Mouse (Mus musculus): ENCODE results near the gene Lrba. TPM values are rescaled to one million over a fixed set of nuclear protein-coding genes. Genes with fewer than 3 reads are reported as not detected.
A peak's percentile ranks its signal among the peaks of the same experiment; 100 is the strongest.

The Lrba gene
- total RNA-seq, 2 experiments from 2014 or later: 19.5 to 21.2 TPM

- DNase-seq: no peak
- intact Hi-C loops (cut with DNase I): no loop called here
These were observed 515.3 kb downstream of the Lrba start for GRCm38 (mm10) chr3:86739745-86740144.

- DNase-seq: no peak
- intact Hi-C loops (cut with DNase I): no loop called here
These were observed 520.9 kb downstream of the Lrba start for GRCm38 (mm10) chr3:86745348-86745747.

- DNase-seq: no peak
- intact Hi-C loops (cut with DNase I): no loop called here
These were observed 521.5 kb downstream of the Lrba start for GRCm38 (mm10) chr3:86745769-86746512.

DNA sequence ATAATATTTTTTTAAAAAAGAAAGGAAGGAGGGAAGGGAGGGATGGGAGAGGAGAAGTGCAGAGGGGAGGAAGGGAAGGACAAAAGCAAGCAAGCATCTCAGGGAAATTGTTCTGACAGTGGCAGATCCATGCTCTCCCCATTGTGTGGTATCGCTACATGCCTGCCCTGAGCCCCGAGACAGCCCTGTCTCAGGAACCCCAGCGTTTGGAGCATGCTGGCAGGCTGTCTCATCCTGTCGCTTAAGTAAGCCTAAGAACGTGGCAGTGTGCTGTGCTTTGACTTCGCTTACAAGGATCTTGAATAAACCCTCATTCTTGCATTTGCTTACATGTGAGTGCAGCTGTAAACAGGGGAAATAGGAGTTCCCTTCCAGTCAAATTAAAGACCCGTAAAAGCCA, 526.2 kb downstream of the Lrba start:
- intact Hi-C loops (cut with DNase I): no loop called here
- DNase-seq: no peak

GRCm38 (mm10) chr3:86754178-86754577, 529.7 kb downstream of the Lrba start:
- DNase-seq: no peak
- intact Hi-C loops (cut with DNase I): no loop called here

DNA sequence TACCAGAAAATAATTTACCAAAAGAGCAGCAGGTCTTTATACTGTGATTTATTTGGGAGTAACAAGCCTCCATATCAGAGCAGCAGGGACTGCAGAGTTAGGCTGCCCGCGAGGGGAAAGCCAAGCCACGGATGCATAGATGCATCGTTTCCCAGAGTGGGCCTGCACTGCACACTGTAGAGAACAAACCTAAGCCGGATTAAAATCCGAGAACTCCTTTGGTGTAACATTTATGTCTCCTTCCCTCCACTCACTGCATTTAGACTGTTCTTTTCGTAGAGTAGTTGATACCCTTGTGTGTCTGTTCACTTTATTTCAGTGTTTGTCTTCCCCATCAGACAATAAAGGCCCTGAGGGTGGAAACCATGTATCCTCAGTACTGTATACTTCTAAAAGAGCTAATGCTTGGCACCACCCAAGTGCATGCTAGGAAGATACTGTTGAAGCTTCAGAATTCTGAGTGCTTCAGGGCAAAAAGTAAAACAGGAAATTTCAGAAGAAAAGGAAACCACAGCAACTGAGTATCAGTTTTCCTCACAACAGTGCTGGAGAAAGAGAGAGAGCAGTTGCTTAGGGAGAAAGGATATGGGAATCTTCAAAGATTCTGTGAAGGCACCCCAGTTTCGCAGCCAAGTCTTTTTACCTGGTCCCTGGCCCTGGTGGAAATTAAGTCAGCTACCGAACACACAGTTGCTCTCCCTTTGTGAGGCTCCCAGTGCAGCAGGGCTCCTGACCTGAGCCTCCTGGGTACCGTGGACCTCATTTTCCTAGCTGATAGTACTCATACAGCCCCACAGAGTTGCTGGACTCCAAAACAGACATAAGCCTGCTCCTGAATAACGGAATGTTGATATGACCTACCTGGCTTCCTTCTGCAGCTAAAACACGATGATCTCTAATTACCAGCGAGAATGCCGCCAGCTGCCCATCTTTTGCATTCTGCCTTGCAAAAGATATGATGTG, 530.4 kb downstream of the Lrba start:
- intact Hi-C loops (cut with DNase I): no loop called here
- DNase-seq: no peak

DNA sequence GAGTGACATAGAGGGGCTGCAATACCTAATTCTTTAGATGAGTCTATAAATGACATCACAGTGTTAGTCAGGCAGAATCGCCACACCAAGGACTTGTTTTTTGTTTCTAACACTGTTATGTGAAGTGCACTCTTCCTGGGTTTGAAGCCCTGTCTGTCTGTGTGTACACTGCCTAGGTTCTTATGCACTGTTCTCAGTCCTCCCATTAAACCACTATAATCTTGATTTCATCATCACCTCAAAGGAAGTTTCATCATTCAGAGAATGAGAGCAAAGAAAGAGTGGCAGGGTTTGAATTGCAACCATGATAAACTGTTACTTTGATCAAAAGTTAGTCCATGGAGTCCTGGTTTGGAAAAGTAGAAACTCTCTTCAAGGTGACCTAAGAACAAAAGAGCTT, 532.1 kb downstream of the Lrba start:
- intact Hi-C loops (cut with DNase I): no loop called here
- DNase-seq: no peak

DNA sequence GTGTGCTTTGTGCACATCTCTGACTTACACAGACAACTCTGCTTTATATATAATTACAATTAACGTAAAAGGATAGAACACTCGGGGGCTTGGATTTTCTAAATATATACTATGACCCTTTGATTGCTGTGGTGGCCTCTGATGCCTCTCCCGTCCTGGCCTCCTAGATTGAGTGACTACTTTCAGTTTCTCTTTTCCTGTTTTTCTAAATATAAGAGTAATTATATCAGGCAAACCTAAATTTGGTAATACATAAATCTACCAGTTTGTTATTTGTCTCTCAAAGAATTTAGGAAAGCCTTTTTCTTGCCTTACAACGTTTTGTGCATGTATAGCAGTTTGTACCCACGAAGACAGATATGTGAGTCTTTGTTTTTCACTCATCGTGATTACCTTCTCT, 534.2 kb downstream of the Lrba start:
- DNase-seq: no peak
- intact Hi-C loops (cut with DNase I): no loop called here

DNA sequence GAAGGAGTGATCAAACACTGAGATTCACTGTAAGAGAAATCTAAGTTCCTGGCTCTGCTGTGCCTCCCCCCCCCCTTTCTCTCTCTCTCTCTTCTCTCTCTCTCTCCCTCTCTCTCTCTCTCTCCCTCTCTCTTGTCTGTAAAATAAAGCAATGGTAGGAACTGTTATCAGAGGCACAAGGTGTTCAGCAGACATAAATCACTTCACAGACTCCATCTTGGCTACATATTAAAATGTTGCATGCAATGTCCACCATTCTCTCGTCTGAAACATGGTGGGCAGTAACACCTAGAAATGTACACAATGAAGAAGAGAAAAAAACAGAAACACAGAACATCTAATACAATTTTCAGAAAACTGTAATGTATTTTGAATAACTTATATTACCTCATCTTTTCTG, 534.9 kb downstream of the Lrba start:
- intact Hi-C loops (cut with DNase I): no loop called here
- DNase-seq: no peak

DNA sequence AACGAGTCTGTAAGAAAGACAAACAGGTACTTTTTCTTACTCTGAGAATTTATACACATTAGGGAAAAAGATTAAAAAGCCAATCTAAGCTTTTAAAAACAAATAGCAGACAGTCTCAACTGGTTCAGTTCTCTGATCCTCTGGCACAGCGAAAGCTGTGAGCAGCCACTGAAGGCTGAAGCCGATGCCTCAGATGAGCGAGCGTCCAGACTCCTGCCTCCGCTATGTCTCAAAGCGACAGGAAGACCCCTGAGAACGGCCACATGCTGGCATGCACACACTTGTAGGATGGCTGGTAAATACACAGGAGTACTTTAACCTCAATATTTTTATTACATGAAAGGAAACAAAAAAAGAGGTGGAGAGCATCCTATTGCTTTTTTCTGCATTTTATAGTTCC, 535.4 kb downstream of the Lrba start:
- intact Hi-C loops (cut with DNase I): loop anchor here (2.0 to 5.0 kb wide), 3 partner anchors 213 to 491 kb away; partner anchors contain the start of gene Mab21l2
- DNase-seq: no peak

DNA sequence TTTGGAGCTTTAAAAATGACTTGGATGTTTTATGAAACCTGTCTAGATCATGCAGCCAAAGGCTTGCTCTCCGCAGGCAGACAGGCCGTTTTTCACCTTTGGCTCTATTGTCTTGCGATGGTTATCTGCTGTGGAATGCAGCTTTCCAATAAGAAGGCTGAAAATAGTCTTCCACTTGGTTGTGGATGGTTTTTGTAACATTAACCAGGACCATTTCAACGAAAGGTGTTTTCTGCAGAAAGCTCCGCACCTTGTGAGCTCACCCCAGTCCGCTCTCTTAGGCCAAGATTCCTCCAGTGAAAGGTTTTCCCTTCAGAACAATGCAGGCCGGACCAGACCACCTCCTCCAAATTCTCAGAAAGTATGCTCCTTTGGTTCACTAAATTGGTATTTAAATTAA, 536.0 kb downstream of the Lrba start:
- DNase-seq: no peak
- intact Hi-C loops (cut with DNase I): loop anchor here (2.0 to 5.0 kb wide), 3 partner anchors 213 to 492 kb away; partner anchors contain the start of gene Mab21l2

DNA sequence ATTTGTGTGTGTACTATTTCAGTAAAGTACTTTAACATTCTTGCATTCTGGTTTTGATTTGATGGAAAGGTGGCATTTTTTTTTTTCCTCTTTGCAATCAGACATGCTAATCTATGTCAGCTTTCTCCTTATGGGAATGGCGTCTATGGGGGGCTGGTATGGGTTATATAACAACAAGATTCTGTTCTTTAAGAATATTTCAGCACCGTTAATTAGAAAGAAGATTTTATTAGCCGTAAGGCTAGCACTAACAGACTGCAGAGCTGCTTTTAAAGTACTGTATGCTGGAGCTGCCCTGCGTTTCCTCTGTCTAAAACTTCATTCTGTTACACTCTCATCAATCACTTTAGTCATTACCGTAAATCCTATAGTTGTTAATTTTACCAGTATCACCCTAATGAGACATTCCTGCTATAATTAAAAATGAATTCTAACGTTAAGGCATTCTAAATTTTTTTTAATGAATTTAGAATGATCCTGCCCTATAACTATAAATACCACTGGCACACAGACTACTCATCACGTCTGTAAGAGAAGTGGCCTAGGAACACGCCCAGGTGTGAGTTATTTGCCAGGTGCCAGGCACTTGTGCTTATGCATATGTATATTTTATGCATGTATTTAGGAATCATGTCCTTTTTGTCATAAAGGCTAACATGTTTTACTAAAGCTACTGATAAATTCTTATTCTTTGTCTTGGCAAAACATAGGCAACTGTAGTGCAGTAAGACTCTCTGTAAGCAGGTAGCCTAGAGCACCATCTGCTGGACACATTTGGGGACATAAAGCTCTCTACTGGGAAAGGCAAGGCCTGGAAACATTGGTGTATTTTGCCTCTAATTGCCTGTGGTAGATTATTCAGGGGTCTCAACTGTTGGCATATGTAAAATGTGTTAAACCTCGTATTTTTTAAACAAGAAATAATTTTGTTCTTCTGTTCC, 536.9 kb downstream of the Lrba start:
- intact Hi-C loops (cut with DNase I): loop anchor here (2.0 to 5.0 kb wide), 3 partner anchors 214 to 493 kb away; partner anchors contain the start of gene Mab21l2
- DNase-seq: peak; percentile 52 to 80

DNA sequence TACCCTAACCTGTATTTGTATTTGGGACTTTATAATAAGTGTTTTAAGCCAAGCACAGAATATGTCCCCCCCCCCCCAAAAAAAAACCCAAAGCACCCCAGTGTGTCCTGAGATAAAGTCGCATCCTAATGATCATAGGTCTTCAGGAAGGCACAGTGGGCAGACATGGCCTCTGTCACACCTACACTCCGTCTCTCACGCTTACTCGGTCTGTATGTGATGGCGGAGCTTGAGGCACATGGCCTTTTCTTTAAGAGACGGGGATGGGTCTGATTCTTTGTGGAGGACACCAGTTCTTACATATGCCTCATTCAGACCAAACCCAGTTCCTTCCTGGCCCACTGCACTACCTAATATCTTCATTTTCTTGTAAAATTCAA, 537.5 kb downstream of the Lrba start:
- DNase-seq: no peak

DNA sequence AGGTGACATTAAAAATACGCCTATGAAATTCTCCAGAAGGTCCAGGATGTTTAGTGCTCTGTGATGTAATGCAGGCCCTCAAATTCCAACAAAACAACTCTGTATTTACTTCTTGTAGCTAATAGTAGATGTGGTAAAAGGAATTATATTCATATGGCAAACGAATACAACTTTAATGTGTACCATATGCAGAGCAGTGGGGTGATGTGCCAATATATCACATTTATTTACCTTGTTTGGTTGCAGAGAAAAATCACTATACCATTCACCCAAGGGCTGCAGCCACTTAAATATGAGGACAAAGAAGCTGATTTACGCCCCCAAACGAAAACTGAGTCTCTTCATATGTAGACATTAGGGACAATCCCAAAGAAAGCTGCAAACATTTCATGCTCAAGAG, 538.0 kb downstream of the Lrba start:
- intact Hi-C loops (cut with DNase I): loop anchor here (5.0 kb wide), 2 partner anchors 215 to 435 kb away; partner anchors contain the start of gene Mab21l2
- no peak for DNase-seq

More for the DNA sequence above, 537.5 kb downstream of the Lrba start:
- intact Hi-C loops (cut with DNase I): loop anchor here (5.0 kb wide), 2 partner anchors 215 to 435 kb away; partner anchors contain the start of gene Mab21l2

DNA sequence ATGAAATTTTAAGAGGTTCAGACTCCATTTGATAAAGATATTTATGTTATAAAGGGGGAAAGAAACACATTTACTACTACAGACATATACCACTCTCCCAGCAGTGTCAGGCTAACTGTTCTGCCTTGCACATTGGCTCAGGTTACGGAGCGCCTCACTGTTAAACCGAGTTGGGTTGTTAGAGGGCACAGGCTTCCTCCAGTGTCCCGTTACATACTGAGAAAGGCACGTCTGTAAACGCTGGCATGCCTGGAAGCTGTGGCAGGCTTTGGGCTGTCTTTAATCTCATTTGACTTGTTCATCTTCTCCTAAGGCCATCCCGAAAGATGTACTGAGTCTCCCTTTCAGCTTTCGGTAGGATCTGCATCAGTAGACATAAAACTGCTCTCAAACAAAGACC, 544.1 kb downstream of the Lrba start:
- DNase-seq: no peak
- intact Hi-C loops (cut with DNase I): no loop called here

DNA sequence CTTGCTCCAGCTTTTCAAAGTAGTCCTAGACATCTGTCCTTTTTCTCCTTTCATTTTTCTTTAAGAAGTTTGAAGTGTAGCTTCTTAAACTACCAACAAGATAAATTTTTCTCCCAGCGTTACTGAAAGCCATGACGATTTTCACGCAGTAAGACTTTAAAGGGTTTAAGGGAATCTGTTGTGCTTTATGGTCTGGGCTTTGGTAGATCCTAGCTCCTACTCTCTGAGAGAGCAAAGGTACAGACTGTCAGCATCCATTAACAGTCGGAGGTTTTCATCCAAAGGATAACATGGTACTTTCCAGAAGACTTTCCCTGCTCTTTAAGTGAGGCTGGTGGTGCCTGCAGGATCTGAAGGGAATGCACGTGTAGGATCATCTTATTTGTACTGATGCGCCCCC, 544.5 kb downstream of the Lrba start:
- intact Hi-C loops (cut with DNase I): no loop called here
- no peak for DNase-seq

- intact Hi-C loops (cut with DNase I): no loop called here
- DNase-seq: no peak
These were observed 550.3 kb downstream of the Lrba start for GRCm38 (mm10) chr3:86774566-86775443.

DNA sequence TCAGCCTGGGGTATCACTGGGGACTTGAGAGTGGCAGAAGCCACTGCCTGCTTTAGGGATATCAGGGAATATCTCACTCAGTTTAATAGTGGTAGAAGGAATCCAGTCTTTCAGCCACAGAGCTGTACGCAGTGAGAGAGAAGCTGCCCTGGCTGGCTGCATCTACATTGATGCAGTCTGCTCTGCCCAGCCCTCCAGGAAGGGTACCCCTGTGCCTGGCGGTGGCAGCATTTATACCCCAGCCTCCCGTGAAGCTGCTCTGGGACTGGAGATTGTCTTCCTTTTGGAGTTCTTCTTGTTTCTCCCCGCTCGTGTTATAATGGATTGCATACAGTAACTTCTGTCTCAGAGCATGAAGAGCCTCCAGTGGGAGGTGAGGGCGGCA, 551.0 kb downstream of the Lrba start:
- no peak for DNase-seq
- intact Hi-C loops (cut with DNase I): no loop called here

GRCm38 (mm10) chr3:86779704-86780103, 555.2 kb downstream of the Lrba start:
- intact Hi-C loops (cut with DNase I): no loop called here
- DNase-seq: no peak
